In genomic region chr4:43398014-43398413, GRCm38 (mm10) we compare ENCODE assay signal across 11 mouse cellular contexts. TPM values are rescaled to one million over a fixed set of nuclear protein-coding genes. Genes with fewer than 3 reads are reported as not detected.
DNase-seq lines count a peak whose midpoint lies in the region; ATAC-seq and TF ChIP-seq lines count a peak whose summit lies in the region.
"Had no signal": no experiment of that assay in that cellular context is flagged by ENCODE, and none has a peak within 500 bp of the region (broad histone marks: within the 10 kb centered on the region; RNA-seq: fewer than 3 reads in every experiment).

No protein-coding gene starts in this region.

- 0 out of 2 replicates have a peak overlapping the region, but pooled peaks have one; percentile 13 for H3K9ac ChIP-seq in forebrain, embryonic 14.5 days (ENCODE audit: low read length)
- H3K9ac ChIP-seq in forebrain, embryonic 12.5 days: no peak overlapping the region
- H3K9ac ChIP-seq in kidney, embryonic 15.5 days: no peak overlapping the region
- no peak overlapping the region for H3K9ac ChIP-seq in hindbrain, postnatal 0 days (replicated peaks; ENCODE audit: low read length)
- H3K9ac ChIP-seq in liver, embryonic 11.5 days (ENCODE audit: low read depth, low read length): no peak overlapping the region

- no peaks in the 10 kb centered on the region for H3K27me3 ChIP-seq in forebrain, embryonic 14.5 days (replicated peaks; ENCODE audit: control insufficient read depth, insufficient read depth, low read length)
- H3K27me3 ChIP-seq in forebrain, embryonic 12.5 days: no peaks in the 10 kb centered on the region
- no peaks in the 10 kb centered on the region for H3K27me3 ChIP-seq in kidney, embryonic 15.5 days
- H3K27me3 ChIP-seq in hindbrain, postnatal 0 days (ENCODE audit: insufficient read depth, low read length): no peaks in the 10 kb centered on the region
- peaks cover 5% of the 10 kb centered on the region; the same call in 1 of the 2 replicates for H3K27me3 ChIP-seq in liver, embryonic 11.5 days (replicated peaks; ENCODE audit: control insufficient read depth, insufficient read depth, low read length)

- no peak overlapping the region for H3K4me3 ChIP-seq in forebrain, embryonic 14.5 days (ENCODE audit: low read depth, low read length)
- no peak overlapping the region for H3K4me3 ChIP-seq in forebrain, embryonic 12.5 days (replicated peaks)
- no peak overlapping the region for H3K4me3 ChIP-seq in kidney, embryonic 15.5 days (replicated peaks)
- no peak overlapping the region for H3K4me3 ChIP-seq in hindbrain, postnatal 0 days (ENCODE audit: low read length)
- H3K4me3 ChIP-seq in liver, embryonic 11.5 days (ENCODE audit: low read depth, low read length): no peak overlapping the region
- H3K4me3 ChIP-seq: megakaryocyte, embryonic 14.5 days had no signal

- no peaks in the 10 kb centered on the region for H3K9me3 ChIP-seq in forebrain, embryonic 14.5 days (replicated peaks; ENCODE audit: control insufficient read depth, low read length)
- H3K9me3 ChIP-seq in forebrain, embryonic 12.5 days: no peaks in the 10 kb centered on the region
- H3K9me3 ChIP-seq in kidney, embryonic 15.5 days (replicated peaks): no peaks in the 10 kb centered on the region
- H3K9me3 ChIP-seq in hindbrain, postnatal 0 days (ENCODE audit: low read length): no peaks in the 10 kb centered on the region
- H3K9me3 ChIP-seq in liver, embryonic 11.5 days (ENCODE audit: control insufficient read depth, low read length): no peaks in the 10 kb centered on the region
- H3K9me3 ChIP-seq: megakaryocyte, embryonic 14.5 days had no signal

- 59% methylated on average over 4 of the region's 4 CpGs for WGBS in forebrain, embryonic 14.5 days
- 67% methylated on average over 4 of the region's 4 CpGs for WGBS in forebrain, embryonic 12.5 days
- WGBS in kidney, embryonic 15.5 days: 65% methylated on average over 4 of the region's 4 CpGs
- WGBS in hindbrain, postnatal 0 days: 52% methylated on average over 4 of the region's 4 CpGs
- WGBS in liver, embryonic 11.5 days: 73% methylated on average over 4 of the region's 4 CpGs

- peaks cover 6% of the 10 kb centered on the region; the same call in 1 of the 2 replicates for H3K4me1 ChIP-seq in forebrain, embryonic 14.5 days (ENCODE audit: control insufficient read depth, insufficient read depth, low read length)
- H3K4me1 ChIP-seq in forebrain, embryonic 12.5 days: peaks cover 20% of the 10 kb centered on the region
- H3K4me1 ChIP-seq in kidney, embryonic 15.5 days: peaks cover 68% of the 10 kb centered on the region
- peaks cover 17% of the 10 kb centered on the region; the same call in 1 of the 2 replicates for H3K4me1 ChIP-seq in hindbrain, postnatal 0 days (ENCODE audit: insufficient read depth, low read length)
- H3K4me1 ChIP-seq in liver, embryonic 11.5 days (replicated peaks; ENCODE audit: control insufficient read depth, insufficient read depth, low read length): peaks cover 10% of the 10 kb centered on the region

- H3K4me2 ChIP-seq in forebrain, embryonic 14.5 days (ENCODE audit: low read length): no peak overlapping the region
- no peak overlapping the region for H3K4me2 ChIP-seq in forebrain, embryonic 12.5 days
- H3K4me2 ChIP-seq in kidney, embryonic 15.5 days: no peak overlapping the region
- H3K4me2 ChIP-seq in hindbrain, postnatal 0 days (ENCODE audit: low read depth, low read length): no peak overlapping the region
- no peak overlapping the region for H3K4me2 ChIP-seq in liver, embryonic 11.5 days

- no peak for TF ChIP-seq CTCF in hindbrain, postnatal 0 days (IDR thresholded peaks at IDR 0.05; ENCODE audit: low read depth)

- H3K27ac ChIP-seq in forebrain, embryonic 14.5 days (ENCODE audit: low read depth, low read length): no peak overlapping the region
- no peak overlapping the region for H3K27ac ChIP-seq in forebrain, embryonic 12.5 days
- peak overlapping the region; percentile 69; the same call in 1 of the 2 replicates for H3K27ac ChIP-seq in kidney, embryonic 15.5 days
- peak overlapping the region; percentile 71 for H3K27ac ChIP-seq in hindbrain, postnatal 0 days
- no peak overlapping the region for H3K27ac ChIP-seq in liver, embryonic 11.5 days (ENCODE audit: low read depth, low read length)

- 0 out of 2 replicates have a peak, but pooled peaks cover 3% of the 10 kb centered on the region for H3K36me3 ChIP-seq in forebrain, embryonic 14.5 days (ENCODE audit: control insufficient read depth, insufficient read depth, low read length)
- no peaks in the 10 kb centered on the region for H3K36me3 ChIP-seq in forebrain, embryonic 12.5 days (replicated peaks)
- no peaks in the 10 kb centered on the region for H3K36me3 ChIP-seq in kidney, embryonic 15.5 days
- H3K36me3 ChIP-seq in hindbrain, postnatal 0 days (ENCODE audit: insufficient read depth, low read length): no peaks in the 10 kb centered on the region
- H3K36me3 ChIP-seq in liver, embryonic 11.5 days (ENCODE audit: control insufficient read depth, insufficient read depth, low read length): no peaks in the 10 kb centered on the region

- no peak for ATAC-seq in forebrain, embryonic 14.5 days
- no peak for ATAC-seq in forebrain, embryonic 12.5 days (ENCODE audit: low FRiP score)
- no peak for ATAC-seq in kidney, embryonic 15.5 days (replicated peaks; ENCODE audit: low FRiP score)
- peak; percentile 54; the same call in 1 of the 2 replicates for ATAC-seq in hindbrain, postnatal 0 days
- ATAC-seq in liver, embryonic 11.5 days (replicated peaks; ENCODE audit: low FRiP score): no peak

- DNase-seq in forebrain, embryonic 14.5 days (ENCODE audit: low spot score): no peak
- no peak for DNase-seq in kidney, postnatal 10 days
- peak; percentile 72 for DNase-seq in Muller cell, postnatal 12 days (ENCODE audit: inconsistent ontology term)
- peak; percentile 46 for DNase-seq in hindbrain, postnatal 0 days (ENCODE audit: low spot score)
- DNase-seq in liver, embryonic 11.5 days (ENCODE audit: low spot score): no peak
- no peak for DNase-seq in adrenal gland, postnatal 36 days
- DNase-seq: kidney, adult 9 months; left cerebral cortex, postnatal 4 days had no signal

RNA-seq across cellular contexts. Expression of gene Rusc2, which starts 16.2 kb away (rescaled TPM):
- 47.8 and 58.4 TPM in 2 replicates for polyA plus RNA-seq in forebrain, embryonic 14.5 days (2014; fragmentation: Nextera tagmentation; extraction: Ambion mirVana)
- polyA plus RNA-seq in forebrain, embryonic 12.5 days (2016; fragmentation: Nextera tagmentation; extraction: Ambion mirVana): 37.6 and 44.9 TPM in 2 replicates
- polyA plus RNA-seq in kidney, embryonic 15.5 days (2015; fragmentation: Nextera tagmentation; extraction: Ambion mirVana): 11.7 and 14.1 TPM in 2 replicates
- total RNA-seq in hindbrain, postnatal 0 days (2014; rRNA removed): 151 and 189 TPM in 2 replicates
- 51.3 and 63.8 TPM in 2 replicates for polyA plus RNA-seq in hindbrain, postnatal 0 days (2015; fragmentation: Nextera tagmentation; extraction: Ambion mirVana)
- polyA plus RNA-seq in liver, embryonic 11.5 days (2014; fragmentation: Nextera tagmentation; extraction: Ambion mirVana): 1.4 and 2.0 TPM in 2 replicates
- total RNA-seq in adrenal gland, postnatal 36 days (2021): 10 to 100 TPM; 37.2 to 50.1 TPM

RNA-seq across cellular contexts. Expression of gene Fam166b, which starts 30.9 kb away (rescaled TPM):
- 0.29 and 0.73 TPM in 2 replicates for polyA plus RNA-seq in forebrain, embryonic 14.5 days (2014; fragmentation: Nextera tagmentation; extraction: Ambion mirVana)
- 0.23 TPM in 1 of 2 replicates, not detected in the other for polyA plus RNA-seq in forebrain, embryonic 12.5 days (2016; fragmentation: Nextera tagmentation; extraction: Ambion mirVana)
- 0.27 and 0.44 TPM in 2 replicates for polyA plus RNA-seq in kidney, embryonic 15.5 days (2015; fragmentation: Nextera tagmentation; extraction: Ambion mirVana)
- 0.61 and 1.4 TPM in 2 replicates for total RNA-seq in hindbrain, postnatal 0 days (2014; rRNA removed)
- polyA plus RNA-seq in hindbrain, postnatal 0 days (2015; fragmentation: Nextera tagmentation; extraction: Ambion mirVana): 1.6 TPM in 2 replicates
- polyA plus RNA-seq in liver, embryonic 11.5 days (2014; fragmentation: Nextera tagmentation; extraction: Ambion mirVana): not detected in 2 replicates
- under 1 TPM in 1 of 2 experiments, not detected in 1; 0.92 TPM for total RNA-seq in adrenal gland, postnatal 36 days (2021)

RNA-seq across cellular contexts. Expression of gene Tesk1, which starts 43.7 kb away (rescaled TPM):
- 10.2 and 12.1 TPM in 2 replicates for polyA plus RNA-seq in forebrain, embryonic 14.5 days (2014; fragmentation: Nextera tagmentation; extraction: Ambion mirVana)
- polyA plus RNA-seq in forebrain, embryonic 12.5 days (2016; fragmentation: Nextera tagmentation; extraction: Ambion mirVana): 10.5 and 12.6 TPM in 2 replicates
- polyA plus RNA-seq in kidney, embryonic 15.5 days (2015; fragmentation: Nextera tagmentation; extraction: Ambion mirVana): 5.9 and 7.4 TPM in 2 replicates
- 157 and 171 TPM in 2 replicates for total RNA-seq in hindbrain, postnatal 0 days (2014; rRNA removed)
- polyA plus RNA-seq in hindbrain, postnatal 0 days (2015; fragmentation: Nextera tagmentation; extraction: Ambion mirVana): 16.2 and 17.8 TPM in 2 replicates
- polyA plus RNA-seq in liver, embryonic 11.5 days (2014; fragmentation: Nextera tagmentation; extraction: Ambion mirVana): 4.3 TPM in 2 replicates
- total RNA-seq in adrenal gland, postnatal 36 days (2021): 10 to 100 TPM; 52.2 to 65.5 TPM

RNA-seq across cellular contexts. Expression of gene Cd72, which starts 56.4 kb away (rescaled TPM):
- 6.7 and 8.8 TPM in 2 replicates for polyA plus RNA-seq in forebrain, embryonic 14.5 days (2014; fragmentation: Nextera tagmentation; extraction: Ambion mirVana)
- polyA plus RNA-seq in forebrain, embryonic 12.5 days (2016; fragmentation: Nextera tagmentation; extraction: Ambion mirVana): 2.9 and 3.8 TPM in 2 replicates
- polyA plus RNA-seq in kidney, embryonic 15.5 days (2015; fragmentation: Nextera tagmentation; extraction: Ambion mirVana): 3.0 and 4.3 TPM in 2 replicates
- total RNA-seq in hindbrain, postnatal 0 days (2014; rRNA removed): not detected in 2 replicates
- 4.4 and 4.7 TPM in 2 replicates for polyA plus RNA-seq in hindbrain, postnatal 0 days (2015; fragmentation: Nextera tagmentation; extraction: Ambion mirVana)
- polyA plus RNA-seq in liver, embryonic 11.5 days (2014; fragmentation: Nextera tagmentation; extraction: Ambion mirVana): 1.2 and 1.3 TPM in 2 replicates
- 1 to 10 TPM; 2.7 to 3.4 TPM for total RNA-seq in adrenal gland, postnatal 36 days (2021)
- total RNA-seq: left cerebral cortex, postnatal 4 days had no signal

Comparison
In these comparisons a context has a peak if more than half of its experiments do, and no peak if none do; other contexts are left out.
1. DNase-seq: peak in Muller cell, postnatal 12 days (single experiment) and hindbrain, postnatal 0 days (single experiment); none in forebrain, embryonic 14.5 days (single experiment), kidney, postnatal 10 days (single experiment), liver, embryonic 11.5 days (single experiment) and adrenal gland, postnatal 36 days (0 of 2).
2. H3K27ac ChIP-seq: peak in kidney, embryonic 15.5 days (single experiment) and hindbrain, postnatal 0 days (single experiment); none in forebrain, embryonic 14.5 days (single experiment), forebrain, embryonic 12.5 days (single experiment) and liver, embryonic 11.5 days (single experiment).